ENCODE assay signal across 23 mouse cellular contexts in genomic region chr11:64643171-64643570, GRCm38 (mm10).
DNase-seq lines count a peak whose midpoint lies in the region; ATAC-seq lines count a peak whose summit lies in the region.
"Had no signal": no experiment of that assay in that cellular context is flagged by ENCODE, and none has a peak within 500 bp of the region (broad histone marks: within the 10 kb centered on the region; RNA-seq: fewer than 3 reads in every experiment).

No protein-coding gene starts in this region.

- H3K4me3 ChIP-seq in embryonic facial prominence, embryonic 11.5 days (ENCODE audit: low read depth, low read length), result no peak overlapping the region
- no peak overlapping the region for H3K4me3 ChIP-seq in midbrain, embryonic 10.5 days
- H3K4me3 ChIP-seq in hindbrain, embryonic 14.5 days (replicated peaks; ENCODE audit: low read length), result no peak overlapping the region
- H3K4me3 ChIP-seq: embryonic facial prominence, embryonic 15.5 days; hindbrain, embryonic 12.5 days had no signal

- H3K4me1 ChIP-seq in embryonic facial prominence, embryonic 11.5 days (ENCODE audit: control insufficient read depth, insufficient read depth, low read length), result no peaks in the 10 kb centered on the region
- peaks cover 15% of the 10 kb centered on the region for H3K4me1 ChIP-seq in midbrain, embryonic 10.5 days
- no peaks in the 10 kb centered on the region for H3K4me1 ChIP-seq in hindbrain, embryonic 14.5 days (replicated peaks; ENCODE audit: control insufficient read depth, insufficient read depth, low read length)
- H3K4me1 ChIP-seq: embryonic facial prominence, embryonic 15.5 days; hindbrain, embryonic 12.5 days had no signal

- no peak overlapping the region for H3K4me2 ChIP-seq in embryonic facial prominence, embryonic 11.5 days (ENCODE audit: low read depth, low read length)
- no peak overlapping the region for H3K4me2 ChIP-seq in hindbrain, embryonic 14.5 days (replicated peaks)
- H3K4me2 ChIP-seq: embryonic facial prominence, embryonic 15.5 days; heart, embryonic 11.5 days; hindbrain, embryonic 12.5 days had no signal

- H3K36me3 ChIP-seq in embryonic facial prominence, embryonic 11.5 days (replicated peaks; ENCODE audit: control insufficient read depth, insufficient read depth, low read depth, low read length), result no peaks in the 10 kb centered on the region
- no peaks in the 10 kb centered on the region for H3K36me3 ChIP-seq in midbrain, embryonic 10.5 days
- no peaks in the 10 kb centered on the region for H3K36me3 ChIP-seq in hindbrain, embryonic 14.5 days (replicated peaks; ENCODE audit: control insufficient read depth, insufficient read depth)
- H3K36me3 ChIP-seq: embryonic facial prominence, embryonic 15.5 days; hindbrain, embryonic 12.5 days had no signal

- no peak overlapping the region for H3K9ac ChIP-seq in embryonic facial prominence, embryonic 11.5 days (replicated peaks; ENCODE audit: low read length)
- no peak overlapping the region for H3K9ac ChIP-seq in hindbrain, embryonic 14.5 days
- H3K9ac ChIP-seq: embryonic facial prominence, embryonic 15.5 days; forebrain, postnatal 0 days; hindbrain, embryonic 12.5 days had no signal

- H3K9me3 ChIP-seq in embryonic facial prominence, embryonic 11.5 days (replicated peaks; ENCODE audit: control insufficient read depth, low read length), result no peaks in the 10 kb centered on the region
- H3K9me3 ChIP-seq in midbrain, embryonic 10.5 days (replicated peaks), result no peaks in the 10 kb centered on the region
- no peaks in the 10 kb centered on the region for H3K9me3 ChIP-seq in hindbrain, embryonic 14.5 days (ENCODE audit: control insufficient read depth, low read length)
- H3K9me3 ChIP-seq: embryonic facial prominence, embryonic 15.5 days; hindbrain, embryonic 12.5 days had no signal

- H3K27ac ChIP-seq in embryonic facial prominence, embryonic 11.5 days (replicated peaks; ENCODE audit: low read depth, low read length), result no peak overlapping the region
- no peak overlapping the region for H3K27ac ChIP-seq in midbrain, embryonic 10.5 days (replicated peaks)
- H3K27ac ChIP-seq in hindbrain, embryonic 14.5 days, result no peak overlapping the region
- H3K27ac ChIP-seq: embryonic facial prominence, embryonic 15.5 days; hindbrain, embryonic 12.5 days had no signal

- 41% methylated on average over 5 of the region's 5 CpGs for WGBS in embryonic facial prominence, embryonic 11.5 days
- WGBS in midbrain, embryonic 10.5 days, result 61% methylated on average over 5 of the region's 5 CpGs
- WGBS in hindbrain, embryonic 14.5 days, result 77% methylated on average over 5 of the region's 5 CpGs

- no peaks in the 10 kb centered on the region for H3K27me3 ChIP-seq in embryonic facial prominence, embryonic 11.5 days (ENCODE audit: control insufficient read depth, insufficient read depth, low read length)
- H3K27me3 ChIP-seq in midbrain, embryonic 10.5 days (ENCODE audit: low read depth, poor library complexity, severe bottlenecking), result no peaks in the 10 kb centered on the region
- no peaks in the 10 kb centered on the region for H3K27me3 ChIP-seq in hindbrain, embryonic 14.5 days (ENCODE audit: control insufficient read depth, insufficient read depth, low read length)
- H3K27me3 ChIP-seq: hindbrain, embryonic 12.5 days had no signal

- peak; percentile 45 for DNase-seq in embryo, embryonic 11 days
- DNase-seq in embryonic facial prominence, embryonic 11.5 days (ENCODE audit: low spot score), result peak; percentile 66
- DNase-seq in hindlimb bud, embryonic 11.5 days (ENCODE audit: extremely low spot score, low read depth, low spot score), result peak; percentile 57
- no peak for DNase-seq in midbrain, embryonic 10.5 days (ENCODE audit: low spot score)
- DNase-seq in T-cell, adult 2 months (ENCODE audit: low spot score), result no peak
- DNase-seq in hindbrain, embryonic 14.5 days (ENCODE audit: low spot score), result no peak
- DNase-seq: adrenal gland, adult 8-10 months; adrenal gland, postnatal 25 days; cerebellum, adult 11-12 months; cerebellum, adult 8-10 months; cerebellum, postnatal 14 days; forebrain, postnatal 0 days; gastrocnemius, postnatal 25 days; kidney, adult 18-20 months had no signal

- no peak for ATAC-seq in embryonic facial prominence, embryonic 11.5 days (replicated peaks; ENCODE audit: insufficient number of reproducible peaks, low FRiP score, low TSS enrichment, low read depth)
- no peak for ATAC-seq in hindbrain, embryonic 14.5 days (ENCODE audit: low FRiP score)
- ATAC-seq: activated CD4-positive, CD25-positive, alpha-beta regulatory T cell, adult 4 months; CD4-positive, CD25-positive, alpha-beta regulatory T cell, adult 4 months; forebrain, embryonic 14.5 days; forebrain, postnatal 0 days; hindbrain, embryonic 16.5 days; inflammation-experienced regulatory T-cells, adult 6 months; intestine, embryonic 16.5 days had no signal

Comparison
In these comparisons a context has a peak if more than half of its experiments do, and no peak if none do; other contexts are left out.
1. DNase-seq: peak in embryo, embryonic 11 days (single experiment), embryonic facial prominence, embryonic 11.5 days (single experiment) and hindlimb bud, embryonic 11.5 days (single experiment); none in midbrain, embryonic 10.5 days (single experiment), T-cell, adult 2 months (single experiment) and hindbrain, embryonic 14.5 days (single experiment).